Mouse (Mus musculus): Measurements from ENCODE around the gene Capg.
A peak's percentile ranks its signal among the peaks of the same experiment; 100 is the strongest.

The Capg gene

GRCm38 (mm10) chr6:72544283-72544987 lies at the start of gene Capg:
Gene Capg, plus strand, starts transcription at chr6:72544391.
- DNase-seq, result no peak

GRCm38 (mm10) chr6:72498950-72499349 lies 45.2 kb upstream of the Capg start:
- DNase-seq, result no peak

DNA sequence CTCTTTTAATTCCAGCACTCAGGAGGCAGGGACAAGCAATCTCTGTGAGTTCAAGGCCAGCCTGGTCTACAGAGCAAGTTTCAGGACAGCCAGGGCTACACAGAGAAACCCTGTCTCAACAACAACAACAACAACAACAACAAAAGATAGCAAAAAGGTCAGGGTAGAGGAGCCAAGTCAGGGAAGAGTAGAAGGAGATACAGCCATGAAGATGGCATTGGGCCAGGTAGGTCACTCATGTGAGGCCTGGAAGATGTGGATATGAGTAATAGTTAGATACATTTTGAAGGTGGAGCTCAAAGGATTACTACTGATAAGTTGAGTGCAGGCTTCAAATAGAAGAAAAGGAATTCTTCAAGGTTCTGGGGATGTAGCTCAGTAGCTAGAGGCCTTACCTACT lies 40.9 kb upstream of the Capg start:
- DNase-seq, result no peak

DNA sequence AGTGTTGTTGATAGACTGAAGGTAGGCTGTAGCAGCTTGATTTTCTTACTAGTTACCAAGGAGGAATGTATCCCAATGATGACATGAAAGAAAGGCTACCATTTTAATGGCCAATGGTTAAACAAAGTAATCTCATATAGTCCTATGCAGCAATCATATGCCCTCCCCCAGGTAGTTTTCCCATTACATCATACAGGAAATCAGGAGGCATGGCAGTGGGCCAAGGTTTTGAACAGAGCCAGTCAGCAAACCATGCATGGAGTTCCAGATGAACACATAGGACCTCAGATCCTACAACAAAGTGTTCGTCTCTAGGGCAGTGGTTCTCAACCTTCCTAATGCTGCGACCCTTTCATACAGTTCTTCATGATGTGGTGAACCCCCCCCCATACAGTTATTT lies 40.3 kb upstream of the Capg start:
- peak in 1 of 2 experiments; percentile 32 for DNase-seq

DNA sequence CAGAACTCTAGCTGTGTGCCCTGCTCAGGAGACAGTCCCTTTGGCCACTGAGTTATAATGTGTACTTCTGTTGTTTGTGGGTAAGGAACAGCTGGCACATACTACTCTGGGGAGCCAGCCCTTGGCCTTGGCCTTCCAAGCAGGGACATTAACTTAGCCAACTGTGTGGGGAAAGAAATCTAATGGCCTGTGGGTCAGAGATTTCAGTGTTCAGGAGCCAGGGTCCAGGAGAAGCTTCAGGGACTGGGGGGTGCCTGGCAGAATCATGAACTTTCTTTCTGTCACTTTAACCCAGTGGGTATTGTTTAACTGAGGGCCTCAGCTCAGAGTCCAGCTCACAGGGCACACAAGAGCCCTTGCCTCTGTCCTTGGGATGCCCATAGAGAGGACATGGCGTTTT lies 38.1 kb upstream of the Capg start:
- DNase-seq, result no peak

- DNase-seq, result no peak
Observed at GRCm38 (mm10) chr6:72508596-72508995, 35.6 kb upstream of the Capg start.

GRCm38 (mm10) chr6:72509872-72510435 lies 34.2 kb upstream of the Capg start:
- no peak for DNase-seq

- no peak for DNase-seq
Observed at GRCm38 (mm10) chr6:72510686-72511421, 33.3 kb upstream of the Capg start.

GRCm38 (mm10) chr6:72512386-72513070 lies 31.7 kb upstream of the Capg start:
- peak; percentile 88 to 89 for DNase-seq

GRCm38 (mm10) chr6:72513071-72513440 lies 31.1 kb upstream of the Capg start:
- DNase-seq, result no peak

DNA sequence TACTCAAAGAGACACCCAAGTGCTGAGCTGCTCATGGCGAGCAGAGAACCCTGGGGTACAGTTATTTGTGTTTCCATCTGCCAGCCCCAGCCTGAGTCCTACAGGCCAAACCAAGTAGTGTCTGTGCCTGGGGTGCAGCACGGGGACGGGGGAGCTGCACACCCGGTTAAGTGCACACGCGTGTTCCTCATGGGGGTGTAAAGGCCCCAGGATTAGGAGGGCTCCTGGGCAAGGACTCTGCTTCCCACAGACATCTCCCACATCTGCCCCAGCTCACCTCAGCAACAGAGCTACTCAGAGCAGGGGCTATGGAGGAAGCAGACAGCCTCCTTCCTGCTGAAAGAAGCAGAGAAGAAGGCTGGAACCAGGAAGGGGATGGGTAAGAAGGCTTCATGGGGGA lies 28.5 kb upstream of the Capg start:
- DNase-seq, result no peak

GRCm38 (mm10) chr6:72518842-72519241 lies 25.3 kb upstream of the Capg start:
- no peak for DNase-seq

DNA sequence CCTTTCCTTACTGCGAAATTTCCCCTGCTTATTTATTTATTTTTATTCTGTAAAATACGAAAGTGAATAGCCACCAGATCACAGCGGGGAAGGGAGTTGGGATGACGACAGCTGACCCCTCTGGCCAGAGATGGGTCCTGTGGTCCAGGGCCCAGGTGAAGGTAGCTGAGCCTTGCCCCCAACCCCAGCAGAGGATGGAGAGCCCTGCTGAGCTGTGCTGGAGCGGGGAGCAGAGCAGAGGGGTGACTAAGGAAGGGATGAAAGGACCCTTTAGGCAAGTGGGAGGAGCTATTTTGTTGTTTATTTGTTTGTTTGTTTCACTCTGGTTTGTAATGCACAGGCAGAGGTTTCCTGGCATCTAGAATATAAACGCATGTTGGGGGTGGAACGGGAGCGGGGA lies 24.9 kb upstream of the Capg start:
- no peak for DNase-seq

GRCm38 (mm10) chr6:72519892-72520663 lies 24.1 kb upstream of the Capg start:
- peak in 1 of 2 experiments; percentile 45 for DNase-seq

GRCm38 (mm10) chr6:72520904-72521303 lies 23.3 kb upstream of the Capg start:
- no peak for DNase-seq

GRCm38 (mm10) chr6:72521607-72522006 lies 22.6 kb upstream of the Capg start, which contains the start of gene Sh2d6:
Gene Sh2d6, minus strand, starts transcription at chr6:72521707.
- DNase-seq, result no peak

DNA sequence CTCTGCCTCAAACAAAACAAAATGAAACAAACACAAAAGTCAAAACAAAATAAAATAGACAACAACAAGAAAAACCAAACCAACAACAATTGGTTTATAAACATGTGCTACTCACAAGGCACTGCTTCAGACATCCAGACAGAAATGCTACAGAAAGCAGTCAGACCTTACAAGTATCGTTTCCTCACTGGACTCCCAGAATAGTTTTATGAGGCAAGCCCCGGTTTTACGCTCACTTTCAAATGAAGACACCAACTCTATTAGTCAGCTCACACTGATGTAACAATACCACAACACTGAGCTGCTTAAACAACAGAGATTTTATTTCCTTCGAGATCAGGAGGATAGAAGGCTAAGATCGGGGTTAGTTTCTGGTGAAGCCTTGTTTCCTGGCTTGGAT lies 21.9 kb upstream of the Capg start:
- DNase-seq, result no peak

- DNase-seq, result no peak
Observed at GRCm38 (mm10) chr6:72523222-72523621, 21.0 kb upstream of the Capg start.

DNA sequence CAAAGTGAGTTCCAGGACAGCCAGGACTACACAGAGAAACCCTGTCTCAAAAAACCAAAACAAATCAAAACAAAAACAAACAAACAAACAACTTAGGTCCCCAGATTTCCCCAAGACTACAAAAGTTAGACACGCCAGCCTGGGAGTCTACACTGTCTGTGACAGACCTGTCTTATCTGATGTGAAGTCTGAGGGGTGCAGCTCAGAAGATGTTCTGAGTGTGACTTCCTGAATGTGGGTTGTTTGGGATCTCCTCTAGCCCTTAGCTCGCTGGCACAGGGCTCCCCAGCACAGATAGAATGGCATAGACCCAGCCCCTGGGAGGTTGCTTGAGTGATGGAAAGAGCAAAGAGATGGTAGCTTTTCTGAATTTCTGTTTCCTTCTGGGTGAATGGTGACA lies 20.0 kb upstream of the Capg start:
- DNase-seq, result no peak

DNA sequence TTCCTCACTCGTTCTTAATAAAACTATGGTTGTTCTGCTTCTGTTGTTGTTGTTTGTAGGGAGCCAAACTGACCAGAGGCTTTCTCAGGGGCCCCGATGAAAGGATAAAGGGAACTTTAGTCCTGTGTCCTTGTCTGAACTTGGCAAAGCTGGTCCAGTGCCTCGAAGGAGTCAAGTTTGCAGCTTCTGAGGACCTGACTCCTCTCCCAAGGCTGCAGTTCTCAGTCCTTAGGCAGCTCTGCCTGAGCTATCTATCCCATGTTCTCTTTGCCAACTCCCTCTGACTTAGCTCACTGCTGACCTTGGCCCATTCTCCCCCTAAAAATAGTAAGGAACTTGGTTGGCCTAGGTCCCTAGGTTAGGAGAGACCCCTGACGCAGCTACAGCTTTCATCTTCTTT lies 17.1 kb upstream of the Capg start:
- DNase-seq, result no peak

GRCm38 (mm10) chr6:72528410-72529151 lies 15.6 kb upstream of the Capg start:
- DNase-seq, result no peak

GRCm38 (mm10) chr6:72532580-72532979 lies 11.6 kb upstream of the Capg start:
- DNase-seq, result no peak

All from cerebellum, postnatal 25 days (tissue).